Mouse (Mus musculus) ES-CJ7 (cell line): ENCODE data around the gene Myof.

Experiments used
- DNase-seq: peaks from one replicate; pipeline ENCODE4 v3.0.0; 2011; ENCODE audit warnings: low read depth, low spot score

Gene Myof

GRCm38 (mm10) chr19:37954236-37954635 is 89.1 kb downstream of the Myof start:
- DNase-seq: no peak

DNA sequence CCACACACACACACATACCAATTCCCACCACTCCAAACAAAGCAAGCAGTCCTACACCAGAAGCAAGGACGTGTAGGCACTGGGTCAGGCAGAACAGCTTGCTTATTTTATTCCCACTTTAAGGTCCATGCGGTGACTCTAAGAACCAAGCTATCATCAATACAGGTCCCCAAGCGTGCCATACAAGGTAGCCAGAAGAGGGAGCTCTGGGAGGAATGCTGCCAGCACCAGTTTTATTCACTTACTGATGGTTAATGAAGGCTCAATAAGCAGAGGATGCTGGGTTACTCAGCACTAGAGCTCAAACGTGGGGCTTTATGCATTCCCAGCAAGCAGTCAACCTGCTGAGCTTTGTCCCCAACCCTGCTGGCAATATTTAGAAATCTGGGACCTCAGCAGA is 96.7 kb downstream of the Myof start:
- peak; percentile 48 for DNase-seq

- no peak for DNase-seq
Observed at GRCm38 (mm10) chr19:37946053-37946452, 97.3 kb downstream of the Myof start.

GRCm38 (mm10) chr19:37939203-37939602 is 104.2 kb downstream of the Myof start:
- DNase-seq: no peak

DNA sequence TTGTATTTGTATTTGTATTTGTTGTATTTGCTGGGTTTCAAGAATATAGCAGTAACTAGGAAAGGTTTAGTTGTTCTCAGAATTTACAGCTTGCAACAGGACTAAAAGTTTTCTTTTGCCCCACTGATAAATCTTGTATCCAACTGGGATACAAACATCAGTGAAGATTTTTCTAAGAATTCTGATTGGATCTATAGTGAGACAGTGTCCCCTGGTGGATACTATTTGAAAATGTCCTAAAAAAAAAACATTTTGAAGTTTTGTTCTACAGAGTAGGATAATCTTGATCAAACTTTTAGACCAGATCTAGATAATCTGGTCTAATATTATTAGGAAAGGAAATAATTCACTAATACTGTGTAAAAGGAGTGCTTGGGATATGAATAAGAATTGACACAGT is 106.3 kb downstream of the Myof start:
- no peak for DNase-seq

DNA sequence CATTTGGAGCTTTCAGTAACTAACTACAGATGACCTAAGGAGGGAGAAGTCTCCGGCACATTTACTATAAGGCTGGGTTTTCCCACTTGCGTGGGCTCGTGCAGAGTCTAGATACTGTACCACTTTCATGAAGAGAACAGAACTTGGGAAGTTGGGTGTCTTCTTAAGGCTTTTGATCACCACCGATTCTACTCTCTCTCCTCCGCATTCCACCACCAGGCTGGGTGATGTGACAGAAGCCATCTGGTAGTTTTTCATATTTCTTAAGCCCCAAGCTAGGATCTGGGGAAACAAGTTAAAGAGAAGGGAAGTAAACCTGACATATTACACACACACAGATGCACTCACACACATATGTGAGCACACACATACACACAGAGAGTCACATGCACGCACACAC is 108.7 kb downstream of the Myof start:
- DNase-seq: no peak

DNA sequence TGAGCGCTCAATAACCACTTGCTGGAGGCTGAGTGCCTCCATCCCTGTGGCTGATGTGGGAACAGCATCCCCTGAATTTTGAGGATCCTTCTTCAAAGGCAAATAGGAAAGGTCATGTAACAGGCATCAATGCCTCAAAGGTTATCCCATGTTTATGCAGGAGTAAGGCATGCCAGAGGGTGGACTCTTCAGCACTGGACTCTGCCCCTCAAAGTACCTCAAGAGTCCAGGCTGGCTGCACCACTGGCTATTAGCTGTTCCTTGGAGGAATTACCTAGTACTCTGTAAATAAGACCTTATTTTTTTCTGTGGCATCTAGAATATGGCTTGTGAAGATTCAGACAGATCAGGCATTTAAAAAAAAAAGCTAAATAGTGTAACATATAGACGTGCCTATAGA is 111.2 kb downstream of the Myof start:
- no peak for DNase-seq

DNA sequence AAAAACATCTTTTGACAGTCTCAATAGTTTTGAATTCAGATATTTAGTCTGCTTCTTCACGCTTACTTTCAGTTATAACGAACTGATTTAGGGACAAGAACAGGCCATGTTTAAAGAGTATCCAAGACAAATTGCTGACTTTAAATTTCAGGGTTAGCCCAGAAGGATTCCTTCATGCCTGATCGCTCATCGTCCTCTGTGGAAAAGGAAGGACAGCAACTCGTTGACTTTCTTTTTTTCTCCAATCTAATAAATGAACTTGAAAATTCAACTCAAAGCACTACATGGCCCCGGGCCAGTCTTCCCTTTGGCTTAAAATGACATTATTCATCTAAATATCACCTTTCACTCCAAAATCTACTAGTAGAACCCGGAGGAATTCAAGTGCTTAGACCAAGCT is 115.5 kb downstream of the Myof start:
- no peak for DNase-seq

DNA sequence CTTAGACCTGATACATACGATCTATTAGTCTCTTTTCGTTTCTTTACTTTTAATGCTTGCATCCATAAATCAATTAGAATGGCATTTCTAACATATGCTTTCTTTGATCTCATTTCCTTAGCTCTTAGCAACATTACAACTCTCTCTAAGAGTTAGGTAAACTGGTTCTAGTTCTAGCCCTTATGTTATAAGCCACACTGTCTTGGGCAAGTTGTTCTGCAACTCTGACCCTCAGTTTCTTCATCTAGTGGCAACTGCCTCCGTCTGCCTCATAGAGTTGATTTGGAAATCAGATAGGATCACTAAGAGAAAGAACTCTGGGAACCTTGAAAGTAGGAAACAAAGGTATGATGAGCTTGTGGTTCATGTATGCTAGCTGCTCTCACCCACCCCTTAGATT is 118.1 kb downstream of the Myof start:
- DNase-seq: no peak

- DNase-seq: no peak
Observed at GRCm38 (mm10) chr19:37924266-37924665, 119.1 kb downstream of the Myof start.

- DNase-seq: peak; percentile 88
Observed at GRCm38 (mm10) chr19:37921098-37921497, 122.3 kb downstream of the Myof start.

DNA sequence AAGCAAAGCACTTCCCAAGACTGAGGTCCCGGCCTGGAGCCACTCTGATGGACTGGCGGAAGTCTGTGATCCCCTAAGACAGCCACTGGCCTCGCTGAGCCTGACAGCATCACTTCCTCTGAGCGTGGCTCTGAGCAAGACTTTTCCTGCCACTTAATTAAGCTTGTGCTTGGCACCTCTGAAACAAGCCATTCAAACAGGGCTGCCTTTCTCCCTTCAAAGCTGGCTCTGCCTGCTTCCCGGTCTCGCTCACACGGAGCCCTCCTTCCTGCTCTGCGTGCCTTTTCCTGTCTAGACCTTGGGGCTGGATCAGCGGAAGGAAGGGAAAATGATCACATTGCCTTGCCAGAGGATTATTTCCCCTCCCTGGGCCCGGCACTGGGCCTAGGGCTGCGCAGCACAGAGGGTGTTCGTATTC is 124.9 kb downstream of the Myof start:
- DNase-seq: no peak

DNA sequence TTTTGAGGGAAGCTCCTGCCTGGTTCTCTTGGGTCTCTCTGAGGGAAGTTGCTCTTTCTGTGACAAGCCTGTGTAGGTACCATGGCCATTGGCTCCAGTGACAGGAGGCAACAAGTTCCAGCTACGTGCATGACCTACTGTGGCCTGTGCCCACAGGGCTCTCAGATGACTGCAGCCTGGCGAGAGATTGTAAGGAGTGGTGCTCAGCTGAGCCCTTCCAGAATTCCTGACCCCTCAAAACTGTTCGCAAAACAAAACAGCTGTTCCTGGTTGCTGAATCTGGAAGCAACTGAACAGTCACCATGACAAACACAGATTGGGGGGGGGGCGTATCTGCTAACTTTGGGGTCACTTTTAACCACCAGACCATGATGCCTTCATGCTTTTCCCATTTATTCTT is 129.1 kb downstream of the Myof start:
- DNase-seq: no peak

DNA sequence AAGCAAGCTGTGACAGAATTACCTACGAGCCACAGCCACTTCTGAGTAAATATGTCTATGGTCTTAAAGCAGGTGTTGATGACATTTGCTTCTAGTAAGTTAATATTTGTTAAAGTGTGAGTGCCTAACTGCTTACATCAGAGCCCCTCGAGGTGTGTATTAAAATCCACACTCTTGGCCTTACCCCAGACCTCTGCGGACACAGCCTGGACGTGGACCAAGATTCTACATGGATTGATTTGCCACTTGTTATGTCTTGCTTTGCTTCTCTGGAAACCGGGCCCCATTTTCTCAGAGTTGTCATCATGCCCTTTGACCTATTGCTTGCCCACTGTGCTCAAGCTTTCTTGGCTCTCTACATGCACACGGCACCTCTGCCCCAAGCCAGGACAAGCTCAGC is 130.9 kb downstream of the Myof start:
- no peak for DNase-seq

GRCm38 (mm10) chr19:37909830-37910261 is 133.5 kb downstream of the Myof start:
- no peak for DNase-seq

DNA sequence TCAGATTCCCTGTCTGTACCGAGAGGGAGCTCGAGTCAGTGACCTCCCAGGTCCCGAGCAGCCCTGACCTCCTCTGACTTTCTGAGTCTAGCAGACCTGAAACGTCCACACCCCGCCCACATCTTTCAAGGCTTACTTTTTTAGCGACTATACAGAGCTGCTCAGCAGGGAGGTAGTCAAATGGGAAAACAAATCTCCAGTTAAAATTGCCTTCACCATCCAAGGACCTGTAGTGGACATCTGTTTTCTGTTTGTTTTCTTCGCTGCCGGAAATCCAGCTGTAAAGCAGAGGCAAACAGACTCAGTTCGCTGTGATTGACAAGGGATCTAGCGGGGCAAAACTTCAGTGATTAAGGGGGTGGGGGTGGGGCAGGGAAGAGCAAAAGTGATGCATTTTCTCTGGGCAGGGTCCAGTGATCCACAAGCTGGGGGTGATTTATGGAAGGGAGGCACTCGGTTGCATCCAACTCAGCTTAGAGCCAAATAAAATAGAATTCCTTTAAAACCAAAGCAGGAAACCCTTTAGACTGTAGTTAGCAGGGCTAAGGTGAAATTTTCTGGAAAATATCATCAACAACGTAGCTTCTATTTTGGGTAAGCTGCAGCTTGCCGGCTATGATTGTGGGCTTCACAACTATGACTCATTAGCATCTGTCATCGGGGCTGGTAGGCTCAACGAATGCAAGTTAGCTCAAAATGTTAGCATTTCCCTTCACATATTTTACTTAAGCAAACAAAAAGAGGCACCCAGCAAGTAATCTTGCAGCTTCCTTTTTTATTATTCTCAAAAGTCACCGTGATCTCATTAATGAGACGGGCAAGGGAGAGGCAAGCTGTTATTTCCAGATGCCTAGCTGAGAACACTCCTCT is 135.7 kb downstream of the Myof start:
- DNase-seq: no peak

DNA sequence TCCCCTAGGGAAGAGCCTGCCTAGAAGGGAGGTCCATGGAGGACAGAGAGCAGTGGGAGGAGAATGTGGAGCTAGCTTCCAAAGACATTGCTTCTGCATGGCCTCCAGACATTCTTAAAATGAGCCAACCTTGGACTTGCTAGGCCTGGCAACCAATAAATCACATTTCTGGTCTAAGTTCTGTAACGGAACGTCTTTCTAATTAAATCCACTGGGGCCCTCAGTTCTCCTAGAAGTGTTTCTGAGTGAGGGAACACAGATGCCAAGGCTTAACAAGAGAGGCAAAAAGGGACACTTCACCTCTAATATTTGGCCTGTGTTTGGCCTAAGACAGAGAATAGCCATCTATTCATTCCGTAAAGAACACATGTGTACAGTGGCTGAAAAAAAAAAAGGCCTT is 136.5 kb downstream of the Myof start:
- no peak for DNase-seq

GRCm38 (mm10) chr19:37896081-37896480 is 147.3 kb downstream of the Myof start:
- no peak for DNase-seq

GRCm38 (mm10) chr19:37891006-37891405 is 152.4 kb downstream of the Myof start:
- DNase-seq: peak; percentile 37

GRCm38 (mm10) chr19:37886355-37887120 is 156.8 kb downstream of the Myof start:
- DNase-seq: peak; percentile 91

GRCm38 (mm10) chr19:37881431-37882081 is 161.8 kb downstream of the Myof start:
- DNase-seq: peak; percentile 69

GRCm38 (mm10) chr19:37877511-37878167 is 165.7 kb downstream of the Myof start:
- DNase-seq: peak; percentile 91
